Mouse (Mus musculus): ENCODE data around the gene Ndrg3.

Ndrg3 gene

DNA sequence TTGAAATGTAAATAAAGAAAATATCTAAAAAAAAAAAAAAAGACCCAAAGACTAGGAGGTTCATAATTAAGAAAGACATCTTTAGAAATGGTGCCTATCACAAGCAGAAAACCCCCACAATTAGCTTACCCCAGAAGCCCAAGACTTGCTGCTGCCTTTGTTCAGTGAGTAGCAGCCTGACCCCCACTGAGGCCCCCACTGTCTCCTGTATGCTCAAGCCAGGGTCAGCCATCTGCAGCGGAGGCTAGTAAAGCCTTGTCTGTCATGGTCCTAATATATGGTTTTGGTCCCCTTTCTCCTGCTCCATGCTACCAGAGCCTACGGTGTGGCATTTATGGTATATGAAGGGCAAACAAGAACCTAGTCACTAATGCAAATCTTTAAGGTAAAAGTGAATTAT, 90.5 kb downstream of the Ndrg3 start:
- no peak for DNase-seq (ENCODE audit: low read depth)

- no peak for DNase-seq (ENCODE audit: low read depth)
These were observed 92.7 kb downstream of the Ndrg3 start for GRCm38 (mm10) chr2:156899184-156899583.

GRCm38 (mm10) chr2:156898374-156898773, 93.5 kb downstream of the Ndrg3 start:
- no peak for DNase-seq (ENCODE audit: low read depth)

GRCm38 (mm10) chr2:156897034-156897433, 94.8 kb downstream of the Ndrg3 start:
- no peak for DNase-seq (ENCODE audit: low read depth)

DNA sequence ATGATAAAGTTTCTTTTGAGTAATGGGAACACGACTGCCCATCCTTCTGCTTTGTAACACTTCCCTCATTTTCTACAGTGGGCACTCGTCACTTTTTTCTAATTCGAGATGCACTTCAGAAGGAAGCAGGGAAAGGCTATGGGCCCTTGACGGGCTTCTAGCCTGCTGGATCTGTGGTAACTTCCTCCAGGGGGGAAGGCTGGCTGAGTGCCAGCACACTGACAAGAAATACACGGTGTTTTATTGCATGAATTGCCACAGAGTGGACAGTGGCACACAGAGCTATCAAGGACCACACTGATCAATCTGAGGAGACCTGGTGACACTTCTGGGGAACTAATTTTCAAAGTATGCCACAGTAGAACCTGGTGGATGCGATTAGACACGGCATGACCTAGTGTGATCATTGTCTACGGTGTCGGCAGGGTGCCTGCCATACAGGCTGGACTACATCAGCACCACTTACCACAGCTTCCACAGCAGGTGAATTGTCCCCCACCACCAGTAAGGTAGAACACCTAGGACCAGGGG, 95.4 kb downstream of the Ndrg3 start:
- DNase-seq (ENCODE audit: low read depth): no peak

- no peak for DNase-seq (ENCODE audit: low read depth)
These were observed 97.2 kb downstream of the Ndrg3 start for GRCm38 (mm10) chr2:156894496-156895265.

DNA sequence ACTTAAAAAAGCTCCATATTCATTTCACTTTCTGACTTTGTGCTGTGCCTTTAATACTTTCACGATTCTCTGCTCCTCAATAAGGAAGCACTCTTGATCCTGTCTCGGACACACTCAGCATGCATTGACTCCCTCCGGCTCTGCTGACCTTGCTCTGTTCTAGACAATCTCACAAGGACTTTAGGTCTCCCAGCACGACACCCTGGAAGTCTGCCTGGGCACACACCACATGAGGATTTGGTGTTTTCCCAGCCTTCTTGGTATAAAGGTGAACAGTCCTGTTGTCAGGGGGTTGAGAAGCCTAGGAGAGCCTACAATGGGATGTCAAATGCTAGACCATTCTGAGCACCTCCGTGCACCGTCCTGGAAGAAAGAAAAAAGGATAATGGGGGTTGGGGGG, 99.0 kb downstream of the Ndrg3 start:
- DNase-seq (ENCODE audit: low read depth): no peak

GRCm38 (mm10) chr2:156892240-156892639, 99.6 kb downstream of the Ndrg3 start:
- no peak for DNase-seq (ENCODE audit: low read depth)

GRCm38 (mm10) chr2:156888490-156888889, 103.4 kb downstream of the Ndrg3 start:
- no peak for DNase-seq (ENCODE audit: low read depth)

GRCm38 (mm10) chr2:156887017-156887416, 104.8 kb downstream of the Ndrg3 start, which contains the start of gene Sla2:
Gene Sla2, minus strand, starts transcription at chr2:156887192.
- peak; percentile 86 for DNase-seq (ENCODE audit: low read depth)

DNA sequence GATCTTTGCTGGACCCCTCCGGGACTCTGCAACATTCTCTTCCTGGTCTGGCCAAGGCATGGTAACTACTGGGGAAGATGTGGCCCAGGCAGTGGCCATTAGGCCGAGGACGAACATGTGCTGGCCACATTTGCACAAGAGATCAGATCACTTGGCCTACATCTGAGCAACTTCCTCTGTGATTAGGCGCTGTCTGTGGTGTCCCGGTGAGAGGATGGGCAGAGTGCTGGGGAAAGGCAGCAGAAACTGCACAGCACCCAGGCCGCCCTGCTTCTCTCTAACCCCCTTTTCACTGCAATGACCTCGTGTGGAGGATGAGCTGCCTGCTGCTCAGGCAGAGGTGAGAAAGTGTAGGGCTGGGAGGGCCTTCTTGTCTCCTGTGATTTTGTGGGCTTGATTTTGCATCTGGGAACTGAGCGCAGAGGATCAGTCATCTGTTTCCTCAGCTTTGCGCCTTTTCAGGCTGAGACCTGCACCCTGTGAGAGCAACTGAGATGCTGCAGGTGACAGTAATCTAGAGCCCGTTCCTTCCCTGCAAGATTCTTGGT, 105.7 kb downstream of the Ndrg3 start:
- DNase-seq (ENCODE audit: low read depth): peak; percentile 56

DNA sequence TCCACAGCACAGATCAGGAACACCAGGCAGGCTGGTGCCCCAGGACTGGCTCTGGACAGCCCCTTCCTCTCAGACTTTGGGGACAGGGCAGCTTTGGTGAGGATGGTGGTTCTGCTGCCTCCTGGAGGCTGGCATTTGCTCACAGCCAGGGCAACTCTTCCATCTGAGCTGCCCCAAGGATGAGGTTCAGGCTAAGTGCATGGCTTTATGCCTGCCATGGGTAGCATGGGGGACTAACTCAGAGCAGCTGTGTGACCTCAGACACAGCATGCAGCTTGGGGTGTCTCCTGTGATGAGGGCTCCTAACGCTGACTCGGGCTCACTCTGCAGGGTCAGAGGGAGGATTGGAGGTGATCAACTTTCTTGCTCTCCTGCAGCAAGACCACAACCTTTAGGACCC, 106.2 kb downstream of the Ndrg3 start:
- DNase-seq (ENCODE audit: low read depth): peak; percentile 35

DNA sequence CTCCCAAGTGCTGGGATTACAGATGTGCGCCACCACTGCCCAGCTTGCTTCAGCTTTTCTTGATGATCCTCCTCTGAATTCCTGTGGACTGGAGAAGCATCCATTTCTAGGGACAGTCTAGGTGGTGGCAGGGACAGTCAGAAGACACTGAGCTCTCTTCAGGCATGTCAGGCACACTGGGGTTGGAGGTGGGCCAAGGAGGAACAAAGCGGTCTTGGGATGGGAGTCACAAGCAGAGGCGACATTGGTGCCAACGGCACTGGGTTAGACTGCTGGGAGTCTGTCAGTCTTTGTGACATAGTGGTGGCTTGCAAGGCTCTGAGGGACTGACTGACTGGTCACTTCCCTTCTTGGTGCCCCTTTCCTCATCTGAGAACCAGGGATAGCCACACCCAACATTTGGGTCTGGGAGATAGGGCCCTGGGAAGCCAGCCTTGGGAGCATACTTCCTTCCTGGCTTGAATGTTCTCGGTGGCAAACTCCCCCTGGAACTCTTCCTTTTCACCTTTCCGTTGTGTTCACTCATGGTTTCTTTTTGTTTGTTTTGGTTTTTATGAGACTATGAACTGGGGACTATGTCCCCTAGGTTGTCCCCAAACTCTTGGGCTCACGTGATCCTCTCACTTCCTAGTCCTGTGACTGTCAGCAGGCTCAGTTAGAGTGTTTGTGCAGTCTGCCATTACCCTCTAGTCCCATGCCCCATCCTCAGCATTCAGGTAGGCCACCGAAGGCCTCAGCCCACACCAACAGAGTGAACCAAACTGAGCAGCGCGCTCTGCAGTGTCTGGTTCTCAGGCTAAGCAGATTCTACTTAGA, 107.3 kb downstream of the Ndrg3 start:
- peak; percentile 38 for DNase-seq (ENCODE audit: low read depth)

- peak; percentile 84 for DNase-seq (ENCODE audit: low read depth)
These were observed 109.3 kb downstream of the Ndrg3 start for GRCm38 (mm10) chr2:156882431-156883001.

DNA sequence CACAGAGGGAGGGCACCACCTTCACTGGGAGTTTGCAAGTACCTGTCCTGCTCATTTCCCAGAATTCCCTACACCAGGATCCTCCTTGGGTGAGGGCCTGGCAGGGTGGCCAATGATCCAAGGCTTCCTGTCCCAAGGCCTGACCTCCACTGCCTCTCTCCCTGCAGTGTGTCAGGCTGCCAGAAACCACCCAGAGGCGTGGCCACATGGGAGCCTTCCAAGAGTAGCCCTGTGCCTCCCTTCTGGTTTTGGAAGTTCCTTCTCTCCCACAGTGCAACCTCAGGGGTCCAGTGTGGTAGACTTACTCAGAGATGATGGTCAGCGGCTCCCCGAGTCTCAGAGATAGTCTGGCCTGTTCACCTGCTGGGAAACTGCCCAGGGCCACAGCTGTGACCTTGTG, 112.3 kb downstream of the Ndrg3 start:
- DNase-seq (ENCODE audit: low read depth): no peak

- DNase-seq (ENCODE audit: low read depth): peak; percentile 85
These were observed 114.1 kb downstream of the Ndrg3 start for GRCm38 (mm10) chr2:156877726-156878125.

All from induced T-regulatory cell, adult 2 months (primary cell).